Mouse (Mus musculus) lung, embryonic 16.5 days (tissue): ENCODE measurements around the gene Lpar6. TPM values are rescaled to one million over a fixed set of nuclear protein-coding genes. Genes with fewer than 3 reads are reported as not detected.

Source experiments
- ATAC-seq: fragments of 200-750 bp; cut with Nextera tagmentation; 2 replicates; pipeline ENCODE4 v1.8.0; 2017; ENCODE audit warnings: low read depth, mild to moderate bottlenecking, moderate library complexity
- H3K27ac ChIP-seq: fragments of 300-500 bp; sonication (generic); 2 replicates; pipeline ENCODE4 v1.5.1; 2014; ENCODE audit warnings: mild to moderate bottlenecking, control low read depth, low read length
- H3K27me3 ChIP-seq: fragments of 300-500 bp; sonication (generic); 2 replicates; pipeline ENCODE4 v1.6.1; 2014; ENCODE audit warnings: low read depth, low read length, mixed read lengths; ENCODE audit not compliant: control insufficient read depth, insufficient read depth
- H3K36me3 ChIP-seq: fragments of 300-500 bp; sonication (generic); 2 replicates; pipeline ENCODE4 v1.6.1; 2014; ENCODE audit warnings: low read length; ENCODE audit not compliant: control insufficient read depth, insufficient read depth
- H3K4me1 ChIP-seq: fragments of 300-500 bp; sonication (generic); replicated peaks from 2 replicates; pipeline ENCODE4 v1.6.1; 2014; ENCODE audit warnings: low read length, mixed read lengths; ENCODE audit not compliant: control insufficient read depth, insufficient read depth
- H3K4me2 ChIP-seq: fragments of 300-500 bp; sonication (generic); 2 replicates; pipeline ENCODE4 v1.6.1; 2014; ENCODE audit warnings: low read depth, low read length, control low read depth
- H3K4me3 ChIP-seq: fragments of 300-500 bp; sonication (generic); 2 replicates; pipeline ENCODE4 v1.5.1; 2014; ENCODE audit warnings: mild to moderate bottlenecking, low read length, control low read depth
- H3K9ac ChIP-seq: fragments of 300-500 bp; sonication (generic); 2 replicates; pipeline ENCODE4 v1.6.1; 2014; ENCODE audit warnings: low read length, control low read depth
- H3K9me3 ChIP-seq: fragments of 300-500 bp; sonication (generic); 2 replicates; pipeline ENCODE4 v1.6.1; 2016; ENCODE audit warnings: low read length; ENCODE audit not compliant: control insufficient read depth
- WGBS: fragments of 180-500 bp; shearing (Covaris S2); extraction: QIAGEN DNeasy Blood & Tissue Kit; methylation state at CpG from one replicate; pipeline ENCODE4 v1.1.7; 2014; 5-methylcytosine and 5-hydroxymethylcytosine counted together
- polyA plus RNA-seq: library from polyadenylated mRNA; unstranded; fragments of >200 nt; fragmentation: Nextera tagmentation; extraction: Ambion mirVana; gene quantifications from 2 replicates; pipeline ENCODE4 v1.2.1, GENCODE M21; 2015

The Lpar6 gene
- polyA plus RNA-seq, result 13.7 and 14.1 TPM in 2 replicates

DNA sequence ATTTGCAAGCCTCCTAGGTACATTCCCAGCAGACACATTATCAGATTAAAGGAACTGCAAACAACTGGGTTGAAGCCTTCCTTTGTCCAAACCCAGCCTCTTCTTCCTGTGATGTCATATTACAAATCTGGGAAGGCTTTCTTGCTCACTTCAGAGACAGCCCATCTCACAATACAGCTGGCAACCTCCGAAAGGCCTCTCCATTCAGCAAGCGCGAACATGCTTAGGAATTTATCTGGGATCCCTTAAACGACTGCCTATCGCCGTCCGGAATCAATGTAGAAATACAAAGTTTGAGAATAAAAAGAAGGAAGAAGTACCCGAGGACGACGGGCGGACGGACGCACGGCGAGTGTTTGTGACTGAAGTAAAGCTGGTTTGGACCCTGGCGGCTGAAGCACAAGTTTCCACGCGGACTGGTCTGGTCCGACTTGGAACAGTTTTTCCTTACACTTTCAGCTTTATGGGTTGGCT, at the start of gene Lpar6:
Gene Lpar6, plus strand, starts transcription at position 48 of the 474 bp plus-strand sequence.
- peak within 1 kb of the TSS; percentile 56 for H3K4me2 ChIP-seq
- H3K9ac ChIP-seq, result peak within 1 kb of the TSS; percentile 80
- peak within 1 kb of the TSS; percentile 97 for H3K27ac ChIP-seq
- H3K4me3 ChIP-seq, result peak within 1 kb of the TSS; percentile 73
- no peaks in the 10 kb centered on the region for H3K27me3 ChIP-seq
- H3K9me3 ChIP-seq, result no peaks in the 10 kb centered on the region
- peak; percentile 89 for ATAC-seq
- H3K36me3 ChIP-seq, result peaks cover 5% of the 10 kb centered on the region
- peaks cover 14% of the 10 kb centered on the region for H3K4me1 ChIP-seq
- WGBS, result under 1% methylated on average over 19 of the region's 19 CpGs

GRCm38 (mm10) chr14:73199058-73199457, 38.6 kb upstream of the Lpar6 start:
- Histone ChIP-seq H3K9me3 (no peaks in the 10 kb centered on the region), H3K4me1 (no peaks in the 10 kb centered on the region), H3K9ac (no peak overlapping the region), H3K4me3 (no peak overlapping the region), H3K36me3 (0 out of 2 replicates have a peak, but pooled peaks cover 2% of the 10 kb centered on the region), H3K27ac (no peak overlapping the region), H3K27me3 (no peaks in the 10 kb centered on the region), H3K4me2 (no peak overlapping the region)
- 78% methylated on average over 5 of the region's 5 CpGs for WGBS
- ATAC-seq, result no peak

DNA sequence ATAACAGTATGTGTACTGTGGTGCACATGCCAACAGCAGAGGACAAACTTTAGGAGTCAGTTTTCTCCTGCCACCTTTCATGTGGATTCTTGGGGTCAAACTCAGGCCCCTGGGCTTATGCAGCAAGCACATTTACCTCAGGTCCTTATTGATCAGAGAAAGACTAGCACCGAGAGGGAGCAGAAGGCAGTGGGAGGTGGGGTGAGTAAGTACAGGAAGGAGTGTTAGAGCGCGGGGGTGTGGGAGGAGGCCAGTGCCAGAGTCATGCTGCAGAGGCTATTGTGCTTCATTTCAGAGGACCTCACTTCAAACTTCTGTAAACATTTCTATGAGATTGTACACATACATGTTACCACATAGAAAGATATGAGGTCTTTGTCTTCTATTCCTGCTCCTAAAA, 36.2 kb upstream of the Lpar6 start:
- Histone ChIP-seq H3K36me3 (0 out of 2 replicates have a peak, but pooled peaks cover 2% of the 10 kb centered on the region), H3K9ac (no peak overlapping the region), H3K4me2 (no peak overlapping the region), H3K9me3 (no peaks in the 10 kb centered on the region), H3K4me1 (no peaks in the 10 kb centered on the region), H3K27me3 (no peaks in the 10 kb centered on the region), H3K27ac (no peak overlapping the region), H3K4me3 (no peak overlapping the region)
- no peak for ATAC-seq
- WGBS, result 42% methylated on average over 3 of the region's 3 CpGs

GRCm38 (mm10) chr14:73204016-73204415, 33.7 kb upstream of the Lpar6 start:
- no peaks in the 10 kb centered on the region for H3K36me3 ChIP-seq
- H3K4me3 ChIP-seq, result no peak overlapping the region
- no peaks in the 10 kb centered on the region for H3K9me3 ChIP-seq
- 67% methylated on average over 3 of the region's 3 CpGs for WGBS
- no peak overlapping the region for H3K4me2 ChIP-seq
- no peaks in the 10 kb centered on the region for H3K27me3 ChIP-seq
- no peak for ATAC-seq
- no peaks in the 10 kb centered on the region for H3K4me1 ChIP-seq
- H3K27ac ChIP-seq, result no peak overlapping the region
- H3K9ac ChIP-seq, result no peak overlapping the region

DNA sequence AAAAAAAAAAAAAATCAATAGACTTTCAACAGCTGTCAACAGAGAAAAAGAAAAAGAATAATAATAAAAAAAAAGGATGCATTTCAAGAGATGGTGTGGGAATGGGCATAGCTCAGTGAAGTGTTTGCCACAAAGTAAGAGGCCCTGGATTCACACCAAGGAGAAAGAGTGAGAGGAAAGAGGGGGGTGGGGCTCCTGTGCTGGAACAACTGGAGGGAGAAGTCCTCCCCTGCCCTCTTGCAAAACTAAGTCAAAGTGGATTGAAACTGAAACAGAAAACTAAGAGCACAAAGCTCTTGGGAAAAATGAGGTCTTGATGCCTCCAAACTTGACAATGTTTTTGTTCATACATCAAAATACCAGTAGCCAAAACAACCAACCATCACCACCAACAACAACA, 28.4 kb upstream of the Lpar6 start:
- Histone ChIP-seq H3K9ac (no peak overlapping the region), H3K27me3 (no peaks in the 10 kb centered on the region), H3K4me3 (no peak overlapping the region), H3K4me2 (no peak overlapping the region), H3K9me3 (no peaks in the 10 kb centered on the region), H3K4me1 (no peaks in the 10 kb centered on the region), H3K36me3 (no peaks in the 10 kb centered on the region), H3K27ac (no peak overlapping the region)
- ATAC-seq, result peak; percentile 56; the same call in 1 of the 2 replicates

GRCm38 (mm10) chr14:73210196-73210595, 27.5 kb upstream of the Lpar6 start:
- no peak for ATAC-seq
- no peaks in the 10 kb centered on the region for H3K27me3 ChIP-seq
- 89% methylated on average over 8 of the region's 8 CpGs for whole genome bisulfite sequencing

GRCm38 (mm10) chr14:73211477-73211876, 26.2 kb upstream of the Lpar6 start:
- no peaks in the 10 kb centered on the region for H3K36me3 ChIP-seq
- no peaks in the 10 kb centered on the region for H3K4me1 ChIP-seq
- no peak overlapping the region for H3K4me3 ChIP-seq
- H3K27ac ChIP-seq, result no peak overlapping the region
- no peaks in the 10 kb centered on the region for H3K9me3 ChIP-seq
- ATAC-seq, result no peak
- WGBS, result 89% methylated on average over 5 of the region's 5 CpGs
- H3K27me3 ChIP-seq, result no peaks in the 10 kb centered on the region
- no peak overlapping the region for H3K4me2 ChIP-seq
- H3K9ac ChIP-seq, result no peak overlapping the region

More at GRCm38 (mm10) chr14:73210196-73210595, 27.5 kb upstream of the Lpar6 start:
- H3K36me3 ChIP-seq, result no peaks in the 10 kb centered on the region
- H3K4me3 ChIP-seq, result no peak overlapping the region
- H3K4me2 ChIP-seq, result no peak overlapping the region
- no peaks in the 10 kb centered on the region for H3K4me1 ChIP-seq
- no peak overlapping the region for H3K27ac ChIP-seq
- H3K9ac ChIP-seq, result no peak overlapping the region
- H3K9me3 ChIP-seq, result no peaks in the 10 kb centered on the region

DNA sequence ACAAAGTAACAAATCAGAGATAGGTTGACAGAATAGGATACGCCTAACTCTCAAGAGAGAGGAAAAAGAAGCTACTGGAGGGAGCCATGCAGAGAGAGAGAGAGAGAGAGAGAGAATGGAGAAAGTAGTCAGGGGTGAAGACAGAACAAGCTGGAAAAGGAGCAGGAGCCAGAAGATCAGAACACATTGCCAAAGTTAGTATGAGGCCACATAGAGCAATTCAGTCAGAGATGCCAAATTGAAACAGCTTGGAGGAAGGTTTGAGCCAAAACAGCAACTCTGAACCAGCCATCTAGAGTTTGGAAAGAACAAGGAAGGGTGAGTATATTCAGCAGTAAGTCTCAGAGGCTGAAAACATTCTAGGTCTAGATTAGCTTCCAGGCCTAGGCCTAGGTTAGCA, 20.6 kb upstream of the Lpar6 start:
- no peak overlapping the region for H3K4me2 ChIP-seq
- H3K9ac ChIP-seq, result no peak overlapping the region
- ATAC-seq, result no peak
- H3K9me3 ChIP-seq, result no peaks in the 10 kb centered on the region
- no peaks in the 10 kb centered on the region for H3K36me3 ChIP-seq
- H3K4me3 ChIP-seq, result no peak overlapping the region
- H3K27ac ChIP-seq, result no peak overlapping the region
- H3K4me1 ChIP-seq, result no peaks in the 10 kb centered on the region
- WGBS, result 94% methylated on average over 1 of the region's 1 CpGs
- H3K27me3 ChIP-seq, result no peaks in the 10 kb centered on the region

- 79% methylated on average over 9 of the region's 9 CpGs for WGBS
- no peaks in the 10 kb centered on the region for H3K36me3 ChIP-seq
- no peak for ATAC-seq
- no peak overlapping the region for H3K9ac ChIP-seq
- H3K27me3 ChIP-seq, result no peaks in the 10 kb centered on the region
- H3K4me1 ChIP-seq, result no peaks in the 10 kb centered on the region
- no peak overlapping the region for H3K4me3 ChIP-seq
- no peak overlapping the region for H3K27ac ChIP-seq
- H3K4me2 ChIP-seq, result no peak overlapping the region
- no peaks in the 10 kb centered on the region for H3K9me3 ChIP-seq
Observed at GRCm38 (mm10) chr14:73222316-73222970, 15.3 kb upstream of the Lpar6 start.
